Mouse (Mus musculus): ENCODE measurements at regions not wholly inside any gene's neighbourhood (a gene's known extent, or its start where the extent isn't known, plus 50 kb on each side); places are given as distances from the start of the nearest gene placed in this dataset.
"Not testable (repeated sequence)": the region's sequence is repeated elsewhere in the genome, so short reads cannot be mapped to it uniquely, and the experiment has no call there.

GRCm38 (mm10) chr11:94882687-94883383 lies 53.2 kb upstream of the Col1a1 start:
- DNase-seq (ENCODE audit: low spot score): no peak

DNA sequence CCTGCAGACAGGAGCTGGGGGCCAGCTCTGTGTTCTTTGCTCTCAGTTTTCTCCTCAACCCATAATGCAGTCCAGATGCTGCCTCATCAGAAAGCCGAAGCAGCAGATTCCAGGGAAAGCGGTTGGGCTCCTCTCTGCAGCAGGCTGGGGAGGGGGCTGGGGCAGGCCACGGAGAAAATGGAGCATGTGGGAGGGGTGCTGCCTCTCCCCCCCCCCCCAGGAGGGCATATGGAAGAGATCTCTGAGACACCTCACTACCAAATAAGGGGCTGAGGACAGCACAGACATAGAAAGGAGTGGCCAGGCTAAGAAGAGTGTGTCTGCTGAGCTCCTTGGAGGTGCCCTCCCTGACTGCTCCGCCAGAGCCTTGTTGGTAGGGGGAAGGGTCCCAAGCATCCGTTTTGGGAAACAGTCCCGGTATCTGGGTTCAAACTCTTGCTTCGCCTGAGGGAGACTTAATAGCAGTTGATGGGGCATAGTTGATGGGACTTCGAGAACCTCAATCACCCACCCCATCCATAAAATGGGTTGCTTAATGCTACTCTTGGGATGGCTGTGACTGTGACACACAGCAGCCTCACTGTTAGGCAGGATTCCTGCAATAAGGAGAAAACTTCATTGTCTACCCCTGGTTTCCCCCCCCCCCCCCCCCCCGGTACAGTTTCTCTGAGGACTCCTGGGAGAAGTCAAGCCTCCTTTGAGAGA lies 53.9 kb upstream of the Col1a1 start:
- no peak for DNase-seq (ENCODE audit: low spot score)

GRCm38 (mm10) chr11:94880896-94881840 lies 54.9 kb upstream of the Col1a1 start:
- DNase-seq (ENCODE audit: low spot score): no peak

DNA sequence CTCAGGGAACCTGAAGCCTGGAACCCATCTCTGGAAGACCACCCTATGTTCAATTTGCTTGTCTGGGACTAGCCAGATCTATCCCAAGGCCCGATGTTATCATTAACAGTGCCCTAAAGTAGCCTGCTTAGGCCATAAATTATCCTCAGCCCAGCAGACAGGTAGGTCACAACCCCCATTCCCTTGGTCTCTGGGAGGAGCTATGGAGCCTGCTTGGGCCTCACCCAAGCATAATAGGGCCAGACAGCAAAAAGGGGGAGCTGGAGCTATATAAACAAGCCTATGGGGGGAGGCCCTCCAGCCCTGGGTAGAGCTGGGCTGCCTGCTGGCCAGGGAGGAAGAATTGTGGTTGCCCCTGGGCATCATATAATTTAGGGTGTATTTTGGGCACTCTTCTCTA lies 59.3 kb upstream of the Col1a1 start:
- no peak for DNase-seq (ENCODE audit: low spot score)

DNA sequence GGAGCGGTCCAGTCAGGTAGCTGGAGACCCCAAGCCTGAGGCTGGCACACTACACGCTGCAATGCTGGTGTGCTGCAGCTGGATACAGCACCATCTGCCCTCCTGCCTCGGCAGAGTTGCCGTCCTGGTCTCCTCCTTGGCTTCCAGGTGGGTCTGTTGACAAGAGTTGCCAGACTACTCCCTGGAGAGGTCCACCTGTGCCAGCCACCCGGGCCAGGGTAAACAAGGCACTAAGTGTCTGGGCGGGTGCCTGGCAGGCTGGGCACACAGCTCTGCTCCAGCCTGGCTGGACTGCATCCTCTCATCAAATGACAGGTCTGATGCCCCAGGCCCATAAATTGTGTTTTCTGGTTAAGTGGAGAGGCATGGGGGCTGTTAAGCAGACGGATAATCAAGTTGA lies 61.0 kb upstream of the Col1a1 start:
- DNase-seq (ENCODE audit: low spot score): no peak

DNA sequence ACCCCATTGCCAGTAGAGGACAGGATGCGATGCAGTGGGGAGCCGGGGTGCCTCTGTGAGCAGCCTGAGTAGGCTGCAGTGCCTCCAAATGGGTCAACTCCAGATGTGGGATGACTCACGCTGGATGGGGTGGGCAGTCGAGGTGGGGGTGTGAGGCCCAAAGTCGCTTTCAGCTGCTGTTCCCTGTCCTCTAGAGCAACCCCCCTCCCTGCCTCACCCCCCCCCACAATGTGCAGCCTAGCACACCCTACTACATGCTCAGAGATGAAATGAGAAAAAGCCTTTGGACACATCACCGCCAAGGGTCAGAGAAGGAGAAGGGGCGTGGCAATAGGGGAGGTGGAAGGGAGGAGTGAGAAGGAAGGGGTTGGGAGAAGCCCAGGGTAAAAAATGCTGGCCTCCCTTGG lies 61.9 kb upstream of the Col1a1 start:
- no peak for DNase-seq (ENCODE audit: low spot score)

GRCm38 (mm10) chr11:94873693-94874092 lies 62.3 kb upstream of the Col1a1 start:
- DNase-seq (ENCODE audit: low spot score): no peak

DNA sequence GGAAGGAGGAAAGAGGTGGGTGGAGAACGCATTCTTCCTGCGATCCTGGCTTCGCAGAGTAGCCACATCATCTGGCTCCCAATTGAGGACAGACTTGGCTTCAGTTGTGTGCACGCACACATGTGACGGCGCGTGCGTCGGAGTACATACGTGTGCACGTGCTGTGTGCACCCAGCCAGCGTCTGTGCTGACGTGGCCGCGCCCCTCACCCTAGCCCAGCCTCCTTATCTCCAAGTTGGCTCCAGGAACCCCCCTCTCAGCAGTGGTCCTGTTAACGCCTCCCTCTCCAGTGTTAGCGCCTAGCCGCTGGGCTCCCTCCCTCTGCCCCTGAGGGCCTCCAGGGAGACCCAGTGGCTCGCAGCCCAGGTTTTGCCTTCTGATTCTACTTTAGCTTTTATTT lies 63.1 kb upstream of the Col1a1 start:
- no peak for DNase-seq (ENCODE audit: low spot score)

DNA sequence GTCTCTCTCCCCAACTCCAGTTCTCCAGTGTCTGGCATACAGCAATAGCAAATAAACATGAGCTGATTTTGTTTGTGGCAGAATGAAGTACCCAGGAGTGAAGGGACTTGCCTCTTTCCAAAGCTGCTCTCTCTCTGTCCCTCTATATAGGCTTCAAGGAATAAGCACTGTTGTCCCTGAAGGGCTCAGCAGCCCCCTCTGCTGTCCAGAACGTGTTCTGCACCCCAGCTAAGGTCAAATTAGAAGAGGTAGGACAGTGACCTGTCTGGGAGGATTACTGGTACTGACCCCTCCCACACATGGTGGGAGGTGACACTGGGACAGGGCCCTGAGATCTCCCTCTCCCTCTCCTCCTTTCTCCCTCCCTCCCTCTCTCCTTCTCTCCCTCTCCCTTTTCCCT lies 65.7 kb upstream of the Col1a1 start:
- DNase-seq (ENCODE audit: low spot score): peak; percentile 31

DNA sequence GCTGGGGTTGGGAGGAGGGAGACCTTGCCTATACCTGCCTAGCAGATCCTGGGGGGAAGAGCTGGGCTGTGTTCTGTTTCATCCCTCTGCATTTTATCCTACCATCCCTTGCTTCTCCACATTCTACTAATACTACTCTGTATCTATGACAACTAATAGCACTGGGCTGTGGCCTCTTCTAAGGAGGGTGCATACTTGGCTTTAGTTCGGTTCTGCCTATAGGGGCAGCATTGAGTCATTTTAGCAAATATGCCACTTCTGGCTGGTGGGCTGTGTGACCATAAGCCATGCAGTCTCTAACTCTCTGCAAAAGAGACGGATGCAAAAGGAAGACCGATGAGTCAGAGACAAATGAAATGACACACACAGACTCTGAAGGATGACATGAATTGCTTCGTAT lies 66.2 kb upstream of the Col1a1 start:
- DNase-seq (ENCODE audit: low spot score): not testable (repeated sequence)

- no peak for DNase-seq (ENCODE audit: low spot score)
Measured at GRCm38 (mm10) chr11:94866176-94866967, 69.7 kb upstream of the Col1a1 start.

GRCm38 (mm10) chr11:94850129-94850528 lies 67.6 kb upstream of the Tmem92 start:
- DNase-seq (ENCODE audit: low spot score): no peak

- no peak for DNase-seq (ENCODE audit: low spot score)
Measured at GRCm38 (mm10) chr11:94839133-94839532, 56.6 kb upstream of the Tmem92 start.

GRCm38 (mm10) chr11:94838140-94838539 lies 55.6 kb upstream of the Tmem92 start:
- no peak for DNase-seq (ENCODE audit: low spot score)

GRCm38 (mm10) chr11:94836347-94836746 lies 53.8 kb upstream of the Tmem92 start:
- no peak for DNase-seq (ENCODE audit: low spot score)

GRCm38 (mm10) chr11:94832246-94832985 lies 49.9 kb upstream of the Tmem92 start:
- DNase-seq (ENCODE audit: low spot score): peak; percentile 16
